Mouse (Mus musculus) liver, embryonic 14.5 days (tissue): ENCODE results near the gene Usp12.

Source experiments
- CTCF ChIP-seq: IDR thresholded peaks from 2 replicates; pipeline ENCODE4 v1.5.1; 2016; ENCODE audit warnings: antibody characterized with exemption, low read depth, control low read depth
- EP300 ChIP-seq: IDR thresholded peaks from 2 replicates; pipeline ENCODE4 v1.6.1; 2016; ENCODE audit warnings: antibody characterized with exemption, low read depth

DNA sequence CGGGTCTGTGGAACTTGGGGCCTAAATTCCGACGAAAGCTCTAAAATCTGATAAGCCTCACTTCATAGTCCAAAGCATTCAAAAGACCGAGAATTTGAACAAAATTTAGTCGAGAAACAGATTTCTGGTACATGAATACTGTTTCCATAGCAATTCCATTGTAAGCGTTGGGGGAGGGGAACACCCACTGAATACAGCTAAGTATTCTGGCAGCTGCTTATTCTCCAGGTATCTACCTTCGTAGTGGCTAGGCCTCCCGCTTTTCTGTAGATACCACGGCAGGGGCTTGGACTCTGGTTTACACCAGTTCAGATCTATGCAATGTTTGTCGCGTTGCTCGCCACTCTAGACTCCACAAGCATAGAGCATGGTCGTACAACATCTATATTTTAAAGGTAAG lies 922 bp upstream of the Usp12 start:
- TF ChIP-seq CTCF (no peak), EP300 (no peak)
